Mouse (Mus musculus): ENCODE measurements around the gene Pla2g12b.

GRCm38 (mm10) chr10:59410264-59410663, 6.8 kb downstream of the Pla2g12b start:
- no peak for TF ChIP-seq POLR2A (IDR thresholded peaks at IDR 0.05; ENCODE audit: insufficient read length, low read depth)
- TF ChIP-seq MAX (IDR thresholded peaks at IDR 0.05; ENCODE audit: low read depth), result no peak
- no peak for TF ChIP-seq MYOG (IDR thresholded peaks at IDR 0.05; ENCODE audit: control insufficient read depth in 1 of 3, insufficient read depth in 1 of 3, insufficient read length in 2 of 3, low read depth in 2 of 3)
- no peak for TF ChIP-seq POLR2AphosphoS2 (IDR thresholded peaks at IDR 0.05; ENCODE audit: insufficient read length, low read depth)
